Mouse (Mus musculus) urinary bladder, postnatal 14 days (tissue): ENCODE data around the gene Kiss1.

Source experiments
- DNase-seq: peaks from one replicate; pipeline ENCODE4 v3.0.0; 2021; ENCODE audit warnings: low spot score

Kiss1 gene

DNA sequence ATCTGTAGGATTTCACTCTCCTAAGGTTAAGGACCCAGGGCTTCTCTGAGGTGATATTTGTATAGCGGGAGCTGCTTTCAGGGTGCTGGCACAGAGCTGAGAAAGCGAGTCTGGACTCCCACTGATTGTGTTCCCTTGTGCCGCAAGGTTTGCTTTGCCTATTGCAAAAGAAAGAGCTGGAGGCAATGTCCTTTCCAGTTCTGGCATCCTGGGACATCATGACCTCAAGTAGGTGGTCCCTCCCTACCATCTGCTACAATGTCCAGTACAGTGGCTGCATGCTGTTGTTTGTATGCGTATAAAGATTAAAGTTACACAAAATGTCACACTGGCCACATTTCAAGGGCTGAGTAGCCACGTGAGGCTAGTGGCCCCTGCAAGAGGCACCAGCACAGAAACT lies 40.4 kb downstream of the Kiss1 start:
- DNase-seq, result no peak

DNA sequence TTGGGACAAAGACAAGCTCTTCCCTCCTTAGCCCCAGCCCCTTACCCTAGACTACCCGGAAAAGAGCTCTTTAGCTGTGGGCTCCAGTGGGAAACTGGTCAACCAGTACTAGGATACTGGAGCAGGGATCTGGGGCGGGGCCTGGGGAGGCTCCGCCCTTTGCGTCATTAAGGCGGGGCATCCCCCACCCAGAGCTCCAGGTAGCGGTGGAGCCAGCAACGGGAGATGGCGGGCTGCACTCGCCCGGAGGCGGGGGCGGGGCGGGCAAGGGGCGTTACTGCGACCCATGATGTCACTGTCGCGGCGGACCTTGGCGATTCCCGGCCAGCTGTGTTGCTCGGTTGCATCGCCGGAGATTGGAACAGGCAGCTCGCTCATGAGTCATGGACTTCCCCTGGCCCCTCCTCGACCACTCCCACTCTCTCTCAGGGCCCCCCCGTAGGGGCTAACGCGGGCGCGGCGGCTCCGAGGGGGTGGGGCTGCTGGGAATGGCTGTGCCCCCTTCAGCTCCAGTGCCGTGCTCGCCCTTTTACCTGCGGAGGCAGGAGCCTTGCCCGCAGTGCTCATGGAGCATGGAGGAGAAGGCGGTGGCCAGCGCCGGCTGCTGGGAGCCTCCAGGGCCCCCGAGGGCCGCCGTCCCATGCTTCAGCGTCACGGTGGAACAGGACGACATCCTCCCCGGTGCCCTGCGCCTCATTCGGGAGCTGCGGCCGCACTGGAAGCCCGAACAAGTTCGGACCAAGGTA lies 41.8 kb downstream of the Kiss1 start, which contains the start of gene Etnk2:
TSS of gene Etnk2 (plus strand) at position 297 of the 746 bp plus-strand sequence.
- DNase-seq, result peak; percentile 82

DNA sequence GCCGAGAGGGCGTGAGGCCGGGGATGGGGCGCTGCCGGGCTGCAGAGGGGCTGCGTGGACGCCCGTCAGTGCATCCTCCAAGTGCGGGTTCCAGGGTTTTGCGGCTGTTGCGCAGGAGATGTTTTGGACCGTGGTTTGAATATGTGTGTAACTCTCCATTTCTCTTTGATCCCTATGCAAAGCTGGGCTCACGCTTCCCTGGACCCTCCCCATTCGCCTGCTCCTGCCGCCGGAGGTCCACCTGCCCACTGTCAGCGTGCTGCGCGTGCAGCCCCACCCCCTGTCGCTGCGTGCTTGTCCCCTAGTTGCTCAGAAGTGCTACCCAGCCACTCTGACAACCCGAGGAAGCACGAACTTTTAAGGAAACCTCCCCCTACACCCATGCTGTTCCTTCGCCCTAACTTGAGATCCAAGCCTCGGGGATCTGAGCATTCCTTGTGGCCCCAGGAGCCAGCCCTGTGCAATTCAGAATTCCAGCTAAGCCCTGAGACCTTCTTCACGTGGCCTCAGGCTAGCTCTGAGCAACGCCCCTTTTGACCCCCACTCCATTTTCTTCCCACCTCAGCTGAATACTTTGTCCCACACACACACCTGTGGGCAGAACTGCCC lies 42.5 kb downstream of the Kiss1 start:
- DNase-seq, result no peak

DNA sequence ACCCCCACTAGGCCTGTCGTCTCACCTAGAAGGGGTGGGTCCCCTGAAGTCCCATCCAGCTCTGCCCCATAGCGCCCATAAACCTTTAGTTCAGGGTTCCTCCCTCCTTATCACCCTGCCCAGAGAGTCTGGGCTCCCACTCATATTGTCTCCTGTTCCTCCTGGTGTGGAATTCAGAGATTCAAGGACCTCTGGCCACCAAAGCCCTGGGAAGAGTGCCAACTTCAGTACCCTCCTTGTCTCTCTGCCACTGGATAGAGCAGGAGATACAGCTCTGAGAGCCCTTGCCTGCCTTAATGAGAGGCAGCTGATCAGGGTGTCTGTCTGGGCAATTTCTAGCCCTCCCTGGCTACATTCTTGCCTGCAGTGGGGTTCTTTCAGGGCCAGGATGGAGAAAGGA lies 43.2 kb downstream of the Kiss1 start:
- no peak for DNase-seq

- no peak for DNase-seq
These were observed 45.4 kb downstream of the Kiss1 start for GRCm38 (mm10) chr1:133366951-133367605.

DNA sequence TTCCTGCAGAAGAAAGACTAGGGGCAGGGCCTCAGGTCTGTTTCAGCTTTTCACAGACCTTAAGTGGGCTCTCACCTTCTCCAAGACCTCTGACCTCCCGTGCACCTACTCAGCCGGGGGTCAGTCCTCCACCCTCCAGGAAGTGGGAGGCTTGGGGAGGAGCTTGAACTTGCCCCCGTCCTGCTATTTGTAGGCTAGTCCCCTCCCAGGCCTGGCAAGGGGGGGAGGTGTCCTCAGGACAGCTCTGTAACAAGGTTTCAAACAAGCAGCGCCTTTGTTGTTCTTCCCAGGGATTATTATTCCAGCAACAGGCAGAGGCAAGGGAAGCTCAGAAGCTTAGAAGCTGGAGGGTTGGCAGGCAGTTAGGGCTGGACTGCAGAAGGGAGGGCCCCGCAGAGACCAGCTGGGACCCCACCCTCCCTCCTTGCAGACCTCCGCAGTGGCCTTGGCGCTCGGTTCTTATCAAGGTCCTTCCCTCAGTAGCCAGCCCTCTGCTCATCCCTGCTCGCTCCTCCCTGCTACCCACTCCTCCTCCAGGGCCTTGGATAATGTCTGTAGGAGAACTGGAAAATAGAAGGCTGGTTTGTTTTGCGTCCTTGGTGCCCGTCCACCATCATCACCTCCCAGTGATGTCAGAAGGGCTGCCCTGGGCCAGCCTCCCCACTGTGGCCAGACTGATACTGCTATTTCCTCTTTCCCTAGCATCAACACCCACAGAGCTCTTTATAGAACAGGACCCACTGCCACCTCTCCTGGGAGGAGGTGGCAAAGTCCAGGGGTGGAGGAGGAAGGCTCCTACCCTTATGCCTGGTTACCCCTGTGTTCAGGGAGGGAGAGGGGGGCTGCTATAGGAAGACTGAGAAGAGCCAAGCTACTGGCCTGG lies 46.2 kb downstream of the Kiss1 start:
- DNase-seq, result no peak

DNA sequence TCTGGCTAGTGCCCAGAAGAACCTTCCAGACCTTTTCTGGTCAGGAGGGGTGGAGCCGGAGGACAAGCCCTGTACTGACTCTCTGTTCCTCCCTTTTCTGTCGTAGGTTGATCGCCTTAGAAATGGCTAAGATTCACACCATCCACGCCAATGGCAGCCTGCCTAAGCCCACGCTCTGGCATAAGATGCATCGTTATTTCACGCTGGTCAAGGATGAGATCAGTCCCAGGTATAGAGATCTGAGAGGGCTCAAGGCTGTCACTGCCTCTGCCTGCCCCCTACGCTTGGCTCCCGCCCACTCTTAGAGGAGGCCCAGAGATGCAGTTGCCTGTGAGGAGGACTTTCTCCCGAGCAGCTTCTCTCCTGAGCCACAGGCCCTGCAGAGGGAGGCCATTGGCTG lies 47.0 kb downstream of the Kiss1 start:
- DNase-seq, result no peak

GRCm38 (mm10) chr1:133370352-133370751 lies 48.7 kb downstream of the Kiss1 start:
- no peak for DNase-seq

- DNase-seq, result no peak
These were observed 49.8 kb downstream of the Kiss1 start for GRCm38 (mm10) chr1:133371431-133371830.

DNA sequence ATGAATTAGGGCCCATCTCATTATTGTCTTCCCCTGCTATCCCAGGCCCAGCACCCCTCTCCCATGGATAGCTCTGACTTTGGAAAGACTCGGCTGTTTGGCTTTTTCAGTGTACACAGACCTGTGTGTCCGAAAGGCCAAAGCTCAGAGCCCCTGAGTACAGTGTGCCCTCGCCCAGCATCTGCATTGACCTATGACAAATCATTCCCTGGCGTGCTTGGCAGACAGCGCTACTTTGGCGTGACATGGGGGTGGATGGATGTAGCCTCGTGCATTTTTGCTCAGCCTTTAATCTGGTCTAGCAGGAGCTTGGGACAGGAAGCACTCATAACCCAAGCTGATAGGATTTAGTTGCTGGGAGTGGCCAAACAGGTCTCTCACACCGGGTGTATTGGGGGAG lies 50.4 kb downstream of the Kiss1 start:
- DNase-seq, result no peak

GRCm38 (mm10) chr1:133375696-133376346 lies 54.1 kb downstream of the Kiss1 start:
- DNase-seq, result no peak

DNA sequence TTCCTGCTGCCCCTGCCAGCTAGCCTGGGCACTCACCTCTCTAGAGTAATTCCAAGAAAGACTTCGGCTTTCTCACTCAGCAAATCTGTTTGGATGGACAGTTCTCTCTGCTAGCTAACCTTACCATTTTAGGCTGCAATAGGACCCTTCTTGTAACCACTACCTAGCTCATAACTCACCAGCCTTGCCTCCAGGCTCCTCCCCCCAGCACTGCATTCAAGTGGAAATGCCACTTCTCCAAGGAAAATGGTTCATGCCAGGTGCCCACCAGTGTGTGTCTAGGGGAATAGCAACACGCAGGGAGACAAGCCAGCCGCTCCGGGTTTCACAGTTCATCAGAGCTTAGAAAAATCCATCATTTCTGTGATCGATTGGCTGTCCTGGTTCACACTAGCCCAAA lies 55.9 kb downstream of the Kiss1 start:
- DNase-seq, result no peak
